Mouse (Mus musculus) limb, embryonic 14.5 days (tissue): Measurements from ENCODE around the gene 1700012B07Rik. TPM values are rescaled to one million over a fixed set of nuclear protein-coding genes. Genes with fewer than 3 reads are reported as not detected.

Experiments used
- ATAC-seq: fragments of 200-750 bp; cut with Nextera tagmentation; 2 replicates; pipeline ENCODE4 v1.8.0; 2017; ENCODE audit warnings: low read depth, moderate number of reproducible peaks, moderate TSS enrichment; ENCODE audit not compliant: low FRiP score
- DNase-seq: peaks from one replicate; pipeline ENCODE4 v3.0.0-alpha.2; 2015; ENCODE audit warnings: low spot score
- H3K27ac ChIP-seq: fragments of 300-500 bp; sonication (generic); replicated peaks from 2 replicates; pipeline ENCODE4 v1.5.1; 2014; ENCODE audit warnings: low read depth, mild to moderate bottlenecking, low read length, moderate library complexity, mixed read lengths
- H3K27me3 ChIP-seq: fragments of 300-500 bp; sonication (generic); 2 replicates; pipeline ENCODE4 v1.6.1; 2014; ENCODE audit warnings: low read length, mixed read lengths; ENCODE audit not compliant: control insufficient read depth, insufficient read depth
- H3K36me3 ChIP-seq: fragments of 300-500 bp; sonication (generic); 2 replicates; pipeline ENCODE4 v1.6.1; 2014; ENCODE audit warnings: mild to moderate bottlenecking, low read length, moderate library complexity, mixed read lengths; ENCODE audit not compliant: control insufficient read depth, insufficient read depth
- H3K4me1 ChIP-seq: fragments of 300-500 bp; sonication (generic); 2 replicates; pipeline ENCODE4 v1.6.1; 2014; ENCODE audit warnings: antibody characterized with exemption, low read length, mixed read lengths; ENCODE audit not compliant: control insufficient read depth, insufficient read depth
- H3K4me2 ChIP-seq: fragments of 300-500 bp; sonication (generic); replicated peaks from 2 replicates; pipeline ENCODE4 v1.6.1; 2014; ENCODE audit warnings: low read depth, mild to moderate bottlenecking, low read length, moderate library complexity; ENCODE audit not compliant: severe bottlenecking
- H3K4me3 ChIP-seq: fragments of 300-500 bp; sonication (generic); replicated peaks from 2 replicates; pipeline ENCODE4 v1.5.1; 2014; ENCODE audit warnings: low read length
- H3K9ac ChIP-seq: fragments of 300-500 bp; sonication (generic); 2 replicates; pipeline ENCODE4 v1.6.1; 2014; ENCODE audit warnings: mild to moderate bottlenecking, low read depth, low read length, moderate library complexity; ENCODE audit not compliant: severe bottlenecking
- H3K9me3 ChIP-seq: fragments of 300-500 bp; sonication (generic); 2 replicates; pipeline ENCODE4 v1.6.1; 2016; ENCODE audit warnings: low read length; ENCODE audit not compliant: control insufficient read depth
- POLR2A ChIP-seq: fragments of 200-500 bp; IDR thresholded peaks from 2 replicates; pipeline ENCODE4 v1.8.0; 2012; ENCODE audit warnings: inconsistent platforms, mild to moderate bottlenecking, moderate library complexity, borderline replicate concordance; ENCODE audit not compliant: insufficient read depth, insufficient read length; ENCODE audit errors: extremely low read depth
- WGBS: fragments of 180-500 bp; shearing (Covaris S2); extraction: QIAGEN DNeasy Blood & Tissue Kit; methylation state at CpG from one replicate; pipeline ENCODE4 v1.1.7; 2014; 5-methylcytosine and 5-hydroxymethylcytosine counted together
- polyA plus RNA-seq, 2 experiments: library from polyadenylated mRNA; depleted of rRNA in 1 of 2; stranded (reverse) in 1 of 2; unstranded in 1 of 2; fragments of >200 nt; fragmentation: Nextera tagmentation in 1 of 2; extraction: Ambion mirVana in 1 of 2; gene quantifications; 2 replicates each; pipeline versions ENCODE4 v1.2.1 to v1.2.3; 2012 to 2014

1700012B07Rik gene
- polyA plus RNA-seq, 2 experiments: not detected

DNA sequence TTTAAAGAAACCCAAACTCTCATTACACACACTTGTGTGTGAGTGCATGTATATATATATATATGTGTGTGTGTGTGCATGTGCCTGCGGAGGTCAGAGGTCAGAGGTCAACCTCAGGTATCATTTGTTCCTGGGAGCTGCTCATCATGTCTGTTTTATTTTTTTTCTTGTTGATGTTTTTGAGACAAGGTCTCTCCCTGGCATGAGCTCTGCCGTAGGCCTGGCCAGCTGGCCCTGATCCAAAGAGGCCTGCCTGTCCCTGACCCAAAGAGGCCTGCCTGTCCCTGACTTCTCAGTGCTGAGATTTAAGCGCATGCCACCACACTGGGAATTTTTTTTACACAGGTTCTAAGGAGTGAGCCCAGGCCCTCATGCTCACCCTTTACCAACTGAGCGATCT, 24.1 kb upstream of the 1700012B07Rik start:
- peaks cover 4% of the 10 kb centered on the region; the same call in 1 of the 2 replicates for H3K4me1 ChIP-seq
- no peak overlapping the region for H3K27ac ChIP-seq
- no peaks in the 10 kb centered on the region for H3K27me3 ChIP-seq
- no peak for TF ChIP-seq POLR2A
- ATAC-seq (no peak), DNase-seq (no peak)
- no peak overlapping the region for H3K4me2 ChIP-seq
- 85% methylated on average over 4 of the region's 4 CpGs for WGBS
- H3K9me3 ChIP-seq: no peaks in the 10 kb centered on the region
- no peak overlapping the region for H3K4me3 ChIP-seq
- no peak overlapping the region for H3K9ac ChIP-seq
- no peaks in the 10 kb centered on the region for H3K36me3 ChIP-seq

DNA sequence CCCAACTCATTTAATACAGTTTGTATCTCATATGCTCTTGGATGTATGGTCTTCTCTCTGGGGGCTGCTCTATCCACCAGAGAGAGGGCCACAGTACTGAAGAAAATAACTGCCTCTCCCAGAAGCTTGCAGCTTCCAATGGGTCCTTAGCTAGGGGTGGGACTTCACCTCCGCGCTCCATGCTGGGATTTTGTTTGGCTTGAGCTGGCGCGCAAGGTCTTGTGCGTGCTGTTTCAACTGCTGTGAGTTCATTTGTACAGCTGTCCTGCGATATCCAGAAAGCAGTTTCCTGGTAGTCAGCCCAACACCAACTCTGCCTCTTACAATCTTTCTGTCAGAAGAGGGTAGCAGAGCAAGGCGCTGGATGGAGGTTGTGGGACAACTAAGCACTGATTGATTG, 18.5 kb upstream of the 1700012B07Rik start:
- no peak overlapping the region for H3K27ac ChIP-seq
- ATAC-seq (no peak), DNase-seq (no peak)
- H3K4me3 ChIP-seq: no peak overlapping the region
- TF ChIP-seq POLR2A: no peak
- 0 out of 2 replicates have a peak, but pooled peaks cover 4% of the 10 kb centered on the region for H3K4me1 ChIP-seq
- H3K4me2 ChIP-seq: no peak overlapping the region
- H3K27me3 ChIP-seq: no peaks in the 10 kb centered on the region
- no peaks in the 10 kb centered on the region for H3K36me3 ChIP-seq
- H3K9me3 ChIP-seq: no peaks in the 10 kb centered on the region
- no peak overlapping the region for H3K9ac ChIP-seq
- WGBS: 78% methylated on average over 7 of the region's 7 CpGs

DNA sequence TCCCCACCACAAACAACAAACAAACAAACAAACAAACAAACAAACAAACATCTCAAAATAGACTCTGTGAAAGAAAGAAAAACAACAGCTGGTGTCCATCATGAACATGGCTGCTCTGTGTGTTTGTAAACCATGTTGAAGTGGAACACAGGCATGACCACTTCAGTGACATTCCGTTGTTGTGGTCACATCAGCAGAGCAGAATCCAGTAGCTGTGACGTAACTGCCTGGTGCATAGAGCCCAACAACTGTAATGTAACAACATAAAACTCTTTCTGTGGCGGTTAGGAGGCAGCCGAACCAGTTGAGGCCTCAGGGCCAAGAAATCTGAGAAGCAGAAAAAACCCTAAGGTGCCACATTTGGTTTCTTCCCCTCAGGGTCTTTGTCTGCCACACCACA, 17.8 kb upstream of the 1700012B07Rik start:
- H3K4me3 ChIP-seq: no peak overlapping the region
- H3K27me3 ChIP-seq: no peaks in the 10 kb centered on the region
- no peak overlapping the region for H3K4me2 ChIP-seq
- ATAC-seq: no peak
- DNase-seq: no peak
- H3K4me1 ChIP-seq: 0 out of 2 replicates have a peak, but pooled peaks cover 4% of the 10 kb centered on the region
- no peaks in the 10 kb centered on the region for H3K36me3 ChIP-seq
- H3K9ac ChIP-seq: no peak overlapping the region
- TF ChIP-seq POLR2A: no peak
- WGBS: 39% methylated on average over 4 of the region's 4 CpGs
- H3K27ac ChIP-seq: no peak overlapping the region
- no peaks in the 10 kb centered on the region for H3K9me3 ChIP-seq

DNA sequence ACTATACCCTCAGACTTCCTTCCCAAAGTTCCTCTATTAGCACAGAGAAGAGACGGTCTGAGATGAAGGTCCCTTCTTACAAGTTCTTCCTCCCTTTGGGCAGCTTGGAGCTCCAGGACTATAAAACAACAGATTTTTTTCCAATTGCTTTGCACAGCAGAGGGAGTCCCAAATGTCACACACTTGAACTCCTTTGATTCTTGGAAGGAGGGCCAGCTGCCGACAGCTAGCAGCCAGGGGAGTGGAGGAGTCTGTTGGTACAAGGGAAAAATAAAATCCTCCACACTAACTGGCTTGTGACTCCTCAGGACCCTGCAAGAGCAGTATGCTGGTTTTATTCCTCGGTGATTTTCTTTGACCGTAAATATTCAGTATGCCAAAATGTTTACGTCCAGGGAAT, 16.6 kb upstream of the 1700012B07Rik start:
- no peak overlapping the region for H3K4me3 ChIP-seq
- ATAC-seq (no peak), DNase-seq (no peak)
- no peaks in the 10 kb centered on the region for H3K27me3 ChIP-seq
- no peaks in the 10 kb centered on the region for H3K9me3 ChIP-seq
- no peak for TF ChIP-seq POLR2A
- no peak overlapping the region for H3K27ac ChIP-seq
- H3K4me2 ChIP-seq: no peak overlapping the region
- H3K4me1 ChIP-seq: 0 out of 2 replicates have a peak, but pooled peaks cover 4% of the 10 kb centered on the region
- no peak overlapping the region for H3K9ac ChIP-seq
- no peaks in the 10 kb centered on the region for H3K36me3 ChIP-seq
- WGBS: 47% methylated on average over 5 of the region's 5 CpGs

DNA sequence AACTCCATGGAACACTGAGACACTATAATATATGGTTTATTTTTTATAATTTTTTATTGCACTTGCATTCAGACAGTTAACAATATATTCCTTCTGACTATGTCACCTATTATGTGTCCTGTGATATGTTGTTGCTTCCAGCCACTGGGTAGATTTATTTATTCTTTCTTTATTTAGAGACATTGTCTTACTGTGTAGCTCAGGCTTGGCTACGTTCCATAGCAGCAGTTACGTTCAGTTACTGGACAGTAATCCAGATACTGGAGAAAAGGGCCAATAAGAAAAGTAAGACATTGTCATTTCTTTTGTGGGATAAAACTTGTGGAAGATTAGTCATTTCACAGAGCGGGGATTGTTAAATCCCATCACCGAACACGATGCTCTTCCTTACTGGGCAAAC, 2.5 kb upstream of the 1700012B07Rik start:
- no peaks in the 10 kb centered on the region for H3K27me3 ChIP-seq
- no peak overlapping the region for H3K4me2 ChIP-seq
- H3K9ac ChIP-seq: no peak overlapping the region
- no peak overlapping the region for H3K27ac ChIP-seq
- 88% methylated on average over 5 of the region's 5 CpGs for WGBS
- ATAC-seq (no peak), DNase-seq (no peak)
- H3K36me3 ChIP-seq: no peaks in the 10 kb centered on the region
- no peak for TF ChIP-seq POLR2A
- H3K4me1 ChIP-seq: no peaks in the 10 kb centered on the region
- H3K4me3 ChIP-seq: no peak overlapping the region
- no peaks in the 10 kb centered on the region for H3K9me3 ChIP-seq

DNA sequence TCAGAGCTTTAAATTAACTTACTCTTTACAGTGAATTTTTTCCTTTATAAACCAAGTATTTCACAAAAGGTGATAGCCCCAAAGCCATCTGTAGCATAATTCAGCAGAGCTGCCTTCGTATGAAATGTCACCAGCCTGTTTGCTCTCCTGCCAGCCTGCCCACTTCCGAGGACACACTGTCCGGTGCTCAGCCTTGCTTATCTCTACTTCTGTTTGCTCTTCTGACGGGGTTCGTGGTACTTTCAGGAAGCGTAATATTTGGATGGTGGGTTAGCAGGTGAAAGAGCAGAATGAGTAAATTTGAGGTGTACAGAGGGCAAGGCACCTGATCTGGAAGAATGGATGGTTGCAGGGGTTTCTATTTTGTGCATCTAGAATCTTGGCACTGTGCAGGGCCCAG, 5.6 kb downstream of the 1700012B07Rik start:
- WGBS: 92% methylated on average over 6 of the region's 6 CpGs
- no peak for DNase-seq
- no peaks in the 10 kb centered on the region for H3K4me1 ChIP-seq
- H3K9me3 ChIP-seq: no peaks in the 10 kb centered on the region
- no peak overlapping the region for H3K4me3 ChIP-seq
- ATAC-seq: no peak
- H3K27me3 ChIP-seq: no peaks in the 10 kb centered on the region
- H3K36me3 ChIP-seq: no peaks in the 10 kb centered on the region
- no peak overlapping the region for H3K27ac ChIP-seq
- no peak for TF ChIP-seq POLR2A
- no peak overlapping the region for H3K9ac ChIP-seq
- no peak overlapping the region for H3K4me2 ChIP-seq
